Mouse (Mus musculus) heart, embryonic 12.5 days (tissue): ENCODE results near the gene Daam1. TPM values are rescaled to one million over a fixed set of nuclear protein-coding genes. Genes with fewer than 3 reads are reported as not detected.
A peak's percentile ranks its signal among the peaks of the same experiment; 100 is the strongest.

ENCODE experiments used
- ATAC-seq: fragments of 200-750 bp; cut with Nextera tagmentation; 2 replicates; pipeline ENCODE4 v1.8.0; 2017; ENCODE audit warnings: moderate TSS enrichment, moderate library complexity; ENCODE audit not compliant: insufficient number of reproducible peaks, low FRiP score
- H3K27ac ChIP-seq: fragments of 300-500 bp; sonication (generic); 2 replicates; pipeline ENCODE4 v1.5.1; 2016; ENCODE audit warnings: mild to moderate bottlenecking, moderate library complexity; ENCODE audit not compliant: poor library complexity, severe bottlenecking
- H3K27me3 ChIP-seq: fragments of 300-500 bp; sonication (generic); replicated peaks from 2 replicates; pipeline ENCODE4 v1.6.1; 2016; ENCODE audit warnings: mild to moderate bottlenecking, moderate library complexity
- H3K36me3 ChIP-seq: fragments of 300-500 bp; sonication (generic); 2 replicates; pipeline ENCODE4 v1.6.1; 2016; ENCODE audit warnings: mild to moderate bottlenecking, moderate library complexity
- H3K4me1 ChIP-seq: fragments of 300-500 bp; sonication (generic); replicated peaks from 2 replicates; pipeline ENCODE4 v1.6.1; 2016; ENCODE audit warnings: mild to moderate bottlenecking
- H3K4me2 ChIP-seq: fragments of 300-500 bp; sonication (generic); 2 replicates; pipeline ENCODE4 v1.6.1; 2016; ENCODE audit warnings: mild to moderate bottlenecking, moderate library complexity
- H3K4me3 ChIP-seq: fragments of 300-500 bp; sonication (generic); 2 replicates; pipeline ENCODE4 v1.5.1; 2016; ENCODE audit warnings: mild to moderate bottlenecking
- H3K9ac ChIP-seq: fragments of 300-500 bp; sonication (generic); 2 replicates; pipeline ENCODE4 v1.6.1; 2016; ENCODE audit warnings: mild to moderate bottlenecking, moderate library complexity
- H3K9me3 ChIP-seq: fragments of 300-500 bp; sonication (generic); replicated peaks from 2 replicates; pipeline ENCODE4 v1.6.1; 2016; ENCODE audit warnings: mild to moderate bottlenecking, moderate library complexity
- WGBS: fragments of 180-500 bp; shearing (Covaris S2); methylation state at CpG from one replicate; pipeline ENCODE4 v1.1.7; 2016; 5-methylcytosine and 5-hydroxymethylcytosine counted together
- polyA plus RNA-seq: library from polyadenylated mRNA; unstranded; fragments of >200 nt; fragmentation: Nextera tagmentation; extraction: Ambion mirVana; gene quantifications from 2 replicates; pipeline ENCODE4 v1.2.1, GENCODE M21; 2016

The Daam1 gene
- polyA plus RNA-seq, 1 experiment from 2014 or later: 23.1 TPM

GRCm38 (mm10) chr12:71832225-71832624 lies 1.3 kb downstream of the Daam1 start:
- Histone ChIP-seq H3K4me1 (peaks cover 40% of the 10 kb centered on the region), H3K27me3 (no peaks in the 10 kb centered on the region), H3K36me3 (no peaks in the 10 kb centered on the region), H3K9me3 (no peaks in the 10 kb centered on the region), H3K4me3 (peak overlapping the region; percentile 97), H3K4me2 (peak overlapping the region; percentile 76), H3K9ac (peak overlapping the region; percentile 94), H3K27ac (peak overlapping the region; percentile 97; the same call in 1 of the 2 replicates)
- under 1% methylated on average over 12 of the region's 12 CpGs for WGBS
- ATAC-seq: 0 out of 2 replicates have a peak, but pooled peaks have one; percentile 23

GRCm38 (mm10) chr12:71834041-71834440 lies 3.2 kb downstream of the Daam1 start:
- Histone ChIP-seq H3K9ac (no peak overlapping the region), H3K4me1 (peaks cover 58% of the 10 kb centered on the region), H3K4me3 (peak overlapping the region; percentile 13; the same call in 1 of the 2 replicates), H3K4me2 (peak overlapping the region; percentile 51), H3K27me3 (no peaks in the 10 kb centered on the region), H3K9me3 (no peaks in the 10 kb centered on the region), H3K36me3 (no peaks in the 10 kb centered on the region), H3K27ac (peak overlapping the region; percentile 48)
- WGBS: 33% methylated on average over 7 of the region's 7 CpGs
- no peak for ATAC-seq

- Histone ChIP-seq H3K4me1 (peaks cover 79% of the 10 kb centered on the region), H3K4me3 (no peak overlapping the region), H3K27ac (no peak overlapping the region), H3K4me2 (no peak overlapping the region), H3K36me3 (no peaks in the 10 kb centered on the region), H3K9me3 (no peaks in the 10 kb centered on the region), H3K27me3 (no peaks in the 10 kb centered on the region), H3K9ac (no peak overlapping the region)
- no peak for ATAC-seq
- WGBS: 71% methylated on average over 5 of the region's 5 CpGs
Measured at GRCm38 (mm10) chr12:71835966-71836668, 5.2 kb downstream of the Daam1 start.

GRCm38 (mm10) chr12:71836776-71837175 lies 5.9 kb downstream of the Daam1 start:
- Histone ChIP-seq H3K9ac (no peak overlapping the region), H3K4me2 (no peak overlapping the region), H3K27ac (peak overlapping the region; percentile 58; the same call in 1 of the 2 replicates), H3K36me3 (no peaks in the 10 kb centered on the region), H3K27me3 (no peaks in the 10 kb centered on the region), H3K4me1 (peaks cover 85% of the 10 kb centered on the region), H3K4me3 (no peak overlapping the region), H3K9me3 (no peaks in the 10 kb centered on the region)
- no peak for ATAC-seq
- WGBS: 91% methylated on average over 6 of the region's 6 CpGs

- Histone ChIP-seq H3K4me2 (peak overlapping the region; percentile 6; the same call in 1 of the 2 replicates), H3K9ac (0 out of 2 replicates have a peak overlapping the region, but pooled peaks have one; percentile 22), H3K9me3 (no peaks in the 10 kb centered on the region), H3K27ac (peak overlapping the region; percentile 58), H3K36me3 (no peaks in the 10 kb centered on the region), H3K27me3 (no peaks in the 10 kb centered on the region), H3K4me3 (no peak overlapping the region), H3K4me1 (peaks cover 90% of the 10 kb centered on the region)
- no peak for ATAC-seq
- WGBS: 62% methylated on average over 5 of the region's 5 CpGs
Measured at GRCm38 (mm10) chr12:71837576-71837975, 6.7 kb downstream of the Daam1 start.

GRCm38 (mm10) chr12:71838230-71838629 lies 7.4 kb downstream of the Daam1 start:
- peak; percentile 72 for ATAC-seq
- peak overlapping the region; percentile 58 for H3K27ac ChIP-seq
- H3K4me3 ChIP-seq: no peak overlapping the region
- peaks cover 91% of the 10 kb centered on the region for H3K4me1 ChIP-seq
- no peak overlapping the region for H3K9ac ChIP-seq
- H3K36me3 ChIP-seq: 0 out of 2 replicates have a peak, but pooled peaks cover 3% of the 10 kb centered on the region
- H3K9me3 ChIP-seq: no peaks in the 10 kb centered on the region
- WGBS: 45% methylated on average over 2 of the region's 2 CpGs
- H3K4me2 ChIP-seq: peak overlapping the region; percentile 31; the same call in 1 of the 2 replicates
- H3K27me3 ChIP-seq: no peaks in the 10 kb centered on the region

GRCm38 (mm10) chr12:71839653-71840052 lies 8.8 kb downstream of the Daam1 start:
- H3K9ac ChIP-seq: no peak overlapping the region
- peaks cover 86% of the 10 kb centered on the region for H3K4me1 ChIP-seq
- no peak overlapping the region for H3K4me2 ChIP-seq
- WGBS: 71% methylated on average over 3 of the region's 3 CpGs
- H3K4me3 ChIP-seq: no peak overlapping the region
- H3K27ac ChIP-seq: no peak overlapping the region
- H3K36me3 ChIP-seq: 0 out of 2 replicates have a peak, but pooled peaks cover 3% of the 10 kb centered on the region
- no peaks in the 10 kb centered on the region for H3K9me3 ChIP-seq
- ATAC-seq: no peak
- H3K27me3 ChIP-seq: no peaks in the 10 kb centered on the region

- ATAC-seq: no peak
- Histone ChIP-seq H3K4me2 (no peak overlapping the region), H3K9me3 (no peaks in the 10 kb centered on the region), H3K4me3 (no peak overlapping the region), H3K27ac (peak overlapping the region; percentile 29; the same call in 1 of the 2 replicates), H3K27me3 (no peaks in the 10 kb centered on the region), H3K36me3 (0 out of 2 replicates have a peak, but pooled peaks cover 3% of the 10 kb centered on the region), H3K9ac (no peak overlapping the region), H3K4me1 (peaks cover 79% of the 10 kb centered on the region)
- WGBS: 33% methylated on average over 6 of the region's 6 CpGs
Measured at GRCm38 (mm10) chr12:71840430-71841186, 9.7 kb downstream of the Daam1 start.

- Histone ChIP-seq H3K9me3 (no peaks in the 10 kb centered on the region), H3K9ac (no peak overlapping the region), H3K27me3 (no peaks in the 10 kb centered on the region), H3K4me1 (peaks cover 68% of the 10 kb centered on the region), H3K4me3 (no peak overlapping the region), H3K36me3 (peaks cover 6% of the 10 kb centered on the region; the same call in 1 of the 2 replicates), H3K27ac (peak overlapping the region; percentile 71), H3K4me2 (no peak overlapping the region)
- no peak for ATAC-seq
- WGBS: 24% methylated on average over 3 of the region's 3 CpGs
Measured at GRCm38 (mm10) chr12:71842006-71842405, 11.1 kb downstream of the Daam1 start.

- no peak for ATAC-seq
- no peak overlapping the region for H3K4me2 ChIP-seq
- peaks cover 8% of the 10 kb centered on the region; the same call in 1 of the 2 replicates for H3K36me3 ChIP-seq
- H3K27ac ChIP-seq: peak overlapping the region; percentile 0; the same call in 1 of the 2 replicates
- H3K9ac ChIP-seq: no peak overlapping the region
- WGBS: 75% methylated on average over 2 of the region's 2 CpGs
- H3K4me3 ChIP-seq: no peak overlapping the region
- no peaks in the 10 kb centered on the region for H3K9me3 ChIP-seq
- peaks cover 66% of the 10 kb centered on the region for H3K4me1 ChIP-seq
- no peaks in the 10 kb centered on the region for H3K27me3 ChIP-seq
Measured at GRCm38 (mm10) chr12:71842588-71842987, 11.7 kb downstream of the Daam1 start.

- H3K27me3 ChIP-seq: no peaks in the 10 kb centered on the region
- no peaks in the 10 kb centered on the region for H3K9me3 ChIP-seq
- H3K4me1 ChIP-seq: peaks cover 63% of the 10 kb centered on the region
- H3K9ac ChIP-seq: no peak overlapping the region
- peaks cover 8% of the 10 kb centered on the region; the same call in 1 of the 2 replicates for H3K36me3 ChIP-seq
- H3K4me3 ChIP-seq: no peak overlapping the region
- H3K4me2 ChIP-seq: no peak overlapping the region
- 91% methylated on average over 5 of the region's 5 CpGs for WGBS
- ATAC-seq: no peak
- no peak overlapping the region for H3K27ac ChIP-seq
Measured at GRCm38 (mm10) chr12:71845486-71845885, 14.6 kb downstream of the Daam1 start.
